Mouse (Mus musculus) liver, adult 2 months (tissue): ENCODE results near the gene Csf3.
"Not testable (repeated sequence)": the region's sequence is repeated elsewhere in the genome, so short reads cannot be mapped to it uniquely, and the experiment has no call there.

Source experiments
- CTCF ChIP-seq: fragments of 200-500 bp; IDR thresholded peaks from 2 replicates; pipeline ENCODE4 v1.5.1; 2011; ENCODE audit warnings: low read depth, low read length, control low read depth
- POLR2A ChIP-seq: fragments of 200-500 bp; IDR thresholded peaks from 2 replicates; pipeline ENCODE4 v1.6.1; 2011; ENCODE audit warnings: low read length, control low read depth; ENCODE audit not compliant: insufficient read depth; ENCODE audit errors: extremely low read depth

DNA sequence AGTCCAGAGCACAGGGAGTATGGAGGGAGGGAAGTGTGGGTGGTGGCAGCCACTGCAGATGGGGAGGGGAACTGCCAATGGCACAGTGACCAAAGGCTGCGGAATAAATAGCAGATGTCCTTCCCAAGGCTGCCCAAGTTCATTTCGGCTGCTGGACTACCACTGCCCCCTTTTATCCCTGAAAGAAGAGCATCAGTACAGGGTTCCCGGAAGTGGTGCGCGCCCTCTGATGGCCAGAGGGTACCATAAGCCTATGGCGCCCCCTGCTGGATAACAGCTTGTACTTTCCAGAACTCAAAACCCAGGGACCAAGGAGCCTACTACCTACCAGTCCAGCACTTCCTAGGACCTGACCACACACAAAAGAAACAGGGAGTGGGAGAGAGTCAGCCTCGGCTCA is 27.9 kb upstream of the Csf3 start:
- not testable (repeated sequence) for TF ChIP-seq POLR2A
- TF ChIP-seq CTCF: peak; percentile 40
